Mouse (Mus musculus) brain, embryonic 14.5 days (tissue): ENCODE measurements around the gene Cpm.

Experiments used
- CTCF ChIP-seq: fragments of 200-500 bp; IDR thresholded peaks from 2 replicates; pipeline ENCODE4 v1.5.1; 2012; ENCODE audit warnings: inconsistent platforms, mild to moderate bottlenecking, moderate library complexity, borderline replicate concordance; ENCODE audit not compliant: insufficient read depth, insufficient read length; ENCODE audit errors: extremely low read depth
- POLR2A ChIP-seq: fragments of 200-500 bp; IDR thresholded peaks from 2 replicates; pipeline ENCODE4 v1.6.1; 2012; ENCODE audit warnings: mild to moderate bottlenecking, inconsistent platforms, borderline replicate concordance; ENCODE audit not compliant: poor library complexity, insufficient read depth, insufficient read length, severe bottlenecking; ENCODE audit errors: extremely low read depth

DNA sequence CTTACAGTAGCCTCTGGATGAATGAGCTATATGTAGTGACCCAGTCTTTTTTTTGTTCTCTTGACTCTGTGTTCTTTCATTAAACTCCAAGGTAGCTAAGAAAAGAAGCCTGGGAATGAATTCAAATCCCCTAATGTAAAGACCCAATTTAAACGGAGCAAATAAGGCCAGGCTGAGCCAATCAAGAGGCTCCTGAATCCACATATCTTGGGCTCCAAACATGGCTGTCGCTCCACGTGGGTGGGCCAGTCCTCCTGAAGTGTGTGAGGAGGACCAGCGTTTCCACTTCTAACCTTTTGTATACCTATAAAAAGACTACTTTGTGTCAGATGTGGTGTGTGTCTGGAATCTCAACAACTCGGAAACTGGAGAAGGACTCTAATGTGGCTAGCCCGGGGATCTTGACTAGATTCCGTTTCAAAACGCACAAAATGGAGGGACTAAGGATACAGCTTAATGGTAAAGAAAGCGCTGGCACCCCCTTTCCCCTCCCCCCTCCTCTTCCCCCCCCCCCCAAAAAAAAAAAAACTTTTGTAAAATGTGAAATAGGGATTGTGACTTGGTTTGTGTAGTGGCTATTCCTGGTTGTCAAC, 98.3 kb downstream of the Cpm start:
- TF ChIP-seq CTCF (no peak), POLR2A (no peak)
